Comparison of ENCODE assay signal across 21 mouse cellular contexts in the genomic region with DNA sequence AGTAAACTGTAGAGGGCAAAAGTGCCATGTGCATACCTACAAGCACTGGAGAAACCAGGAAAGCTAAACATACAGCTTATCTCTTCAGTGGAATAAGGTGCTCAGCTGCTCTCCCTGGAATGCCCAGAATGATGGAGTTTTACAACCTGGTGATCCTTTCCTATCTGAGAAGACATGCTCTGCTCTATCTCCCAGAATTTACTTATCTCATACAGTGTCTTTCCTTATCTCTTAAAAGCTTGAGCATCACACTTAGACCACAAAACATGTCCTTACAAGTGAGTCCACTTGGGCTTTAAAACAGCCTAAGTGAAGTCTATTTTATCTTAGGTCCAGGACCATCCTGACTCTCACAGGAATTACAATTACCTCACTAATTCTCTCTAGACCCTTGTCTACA.
A peak's percentile ranks its signal among the peaks of the same experiment; 100 is the strongest.
DNase-seq lines count a peak whose midpoint lies in the region; ATAC-seq and TF ChIP-seq lines count a peak whose summit lies in the region.
"Had no signal": no experiment of that assay in that cellular context is flagged by ENCODE, and none has a peak within 500 bp of the region (broad histone marks: within the 10 kb centered on the region; RNA-seq: fewer than 3 reads in every experiment).

No protein-coding gene starts in this region.

- H3K4me3 ChIP-seq in G1E (ENCODE audit: low read depth, low read length), result no peak overlapping the region
- no peak overlapping the region for H3K4me3 ChIP-seq in MEL (ENCODE audit: control insufficient read depth in 1 of 2, insufficient read depth in 1 of 2, low read depth in 2 of 2, low read length in 2 of 2)

- no peak overlapping the region for H3K27ac ChIP-seq in MEL (ENCODE audit: control insufficient read depth, low read depth, low read length)

- no peak for TF ChIP-seq EP300 in MEL (IDR thresholded peaks at IDR 0.05; ENCODE audit: low read depth in 1 of 2, low read length in 2 of 2)

- TF ChIP-seq CTCF in G1E (IDR thresholded peaks at IDR 0.05; ENCODE audit: low read depth, low read length) (no peak), MEL (IDR thresholded peaks at IDR 0.05 in 2 of 3, conservative IDR thresholded peaks at IDR 0.05 in 1 of 3; ENCODE audit: control insufficient read depth in 1 of 3, insufficient read depth in 1 of 3, low read depth in 2 of 3, low read length in 3 of 3, poor library complexity in 1 of 3, severe bottlenecking in 1 of 3) (no peak)

- TF ChIP-seq POLR2A in MEL (IDR thresholded peaks at IDR 0.05; ENCODE audit: control insufficient read depth in 1 of 2, insufficient read depth in 1 of 2, low read depth in 1 of 2, low read length in 2 of 2, poor library complexity in 1 of 2), result no peak

- H3K36me3 ChIP-seq in G1E (replicated peaks) (no peaks in the 10 kb centered on the region), MEL (ENCODE audit: control insufficient read depth in 1 of 2, insufficient read depth in 2 of 2, low read length in 2 of 2) (peaks cover 0 to 2% of the 10 kb centered on the region in 2 experiments; a peak in 1 of 4 replicates)

- no peak for TF ChIP-seq RAD21 in MEL (IDR thresholded peaks at IDR 0.05; ENCODE audit: low read depth, low read length)

- H3K9ac ChIP-seq in MEL (ENCODE audit: control insufficient read depth, low read depth, low read length, poor library complexity, severe bottlenecking), result no peak overlapping the region

- H3K79me2 ChIP-seq in MEL (ENCODE audit: control insufficient read depth, insufficient read depth, low read length, poor library complexity), result no peaks in the 10 kb centered on the region

- H3K9me3 ChIP-seq in G1E (replicated peaks) (no peaks in the 10 kb centered on the region), MEL (replicated peaks; ENCODE audit: insufficient read depth, low read length) (no peaks in the 10 kb centered on the region)

- ATAC-seq in G1E (ENCODE audit: extremely low read depth, insufficient number of reproducible peaks, low FRiP score, poor library complexity, severe bottlenecking), result peak; percentile 94
- ATAC-seq: activated CD4-positive, CD25-positive, alpha-beta regulatory T cell, adult 4 months; CD4-positive, CD25-positive, alpha-beta regulatory T cell, adult 4 months; Patski had no signal

- H3K4me1 ChIP-seq in G1E (ENCODE audit: insufficient read depth, low read depth, low read length), result peaks cover 11% of the 10 kb centered on the region
- H3K4me1 ChIP-seq in MEL (ENCODE audit: control insufficient read depth in 1 of 2, insufficient read depth in 2 of 2, low read length in 2 of 2), result peaks cover 0 to 4% of the 10 kb centered on the region in 2 experiments; a peak in 1 of 4 replicates

- DNase-seq in G1E (ENCODE audit: low spot score) (peak; percentile 2), MEL (ENCODE audit: low read depth, low spot score) (no peak)
- DNase-seq in heart, adult 11 months, result no peak
- DNase-seq in c-Kit-positive CD71-positive TER-119-positive erythroid progenitor cells, embryonic 14.5 days (ENCODE audit: low spot score), result no peak
- DNase-seq: adrenal gland, adult 2 months; adrenal gland, adult 8-10 months; adrenal gland, postnatal 10 days; adrenal gland, postnatal 14 days; adrenal gland, postnatal 25 days; adrenal gland, postnatal 36 days; B cell, adult 2 months; cerebellum, adult 11 months; cerebellum, adult 11-12 months; cerebellum, adult 18-20 months; cerebellum, adult 2 months; cerebellum, adult 8-10 months; cerebellum, adult 9-10 months had no signal

- H3K27me3 ChIP-seq in G1E (ENCODE audit: insufficient read depth, low read length) (no peaks in the 10 kb centered on the region), MEL (ENCODE audit: control insufficient read depth in 1 of 2, insufficient read depth in 2 of 2, low read length in 2 of 2) (no peaks in the 10 kb centered on the region)
- H3K27me3 ChIP-seq: CH12.LX had no signal

TF ChIP-seq in MEL, 35 proteins besides CTCF, POLR2A, EP300 and RAD21:
- TF ChIP-seq GATA1 (IDR thresholded peaks at IDR 0.05; ENCODE audit: low read depth, low read length) (peak; percentile 39; the same call in 1 of the 2 replicates), TCF12 (IDR thresholded peaks at IDR 0.05; ENCODE audit: low read depth, low read length) (peak; percentile 28; the same call in 1 of the 2 replicates), ZKSCAN1 (IDR thresholded peaks at IDR 0.05; ENCODE audit: low read depth, low read length) (no peak)
TF ChIP-seq in MEL: peak in this region for 2.
